Mouse (Mus musculus) lung, postnatal 0 days (tissue): ENCODE measurements around the gene Klhdc7b.

ENCODE experiments used
- CTCF ChIP-seq: IDR thresholded peaks from 2 replicates; pipeline ENCODE4 v1.5.1; 2016; ENCODE audit warnings: antibody characterized with exemption, mild to moderate bottlenecking
- EP300 ChIP-seq: IDR thresholded peaks from 2 replicates; pipeline ENCODE4 v1.6.1; 2016; ENCODE audit warnings: antibody characterized with exemption, mild to moderate bottlenecking, control low read depth

- TF ChIP-seq CTCF (no peak), EP300 (no peak)
These were observed 37.2 kb downstream of the Klhdc7b start for GRCm38 (mm10) chr15:89421938-89422337.
